Mouse (Mus musculus) gastrocnemius, postnatal 36 days (tissue): ENCODE results near the gene Mboat7. TPM values are rescaled to one million over a fixed set of nuclear protein-coding genes. Genes with fewer than 3 reads are reported as not detected.

Source experiments
- DNase-seq, 2 experiments: peaks; one replicate each; pipeline ENCODE4 v3.0.0; 2022
- intact Hi-C: fragments of 180-260 bp; cut with DNase I; formaldehyde crosslinking; loops from one replicate; pipeline ENCODE4 v1.15.1; 2025
- microRNA-seq, 2 experiments: library from miRNA; unstranded; fragments of <30 nt; microRNA quantifications; one replicate each; pipeline ENCODE4 v1.2.0; 2021
- total RNA-seq, 2 experiments: library from RNA; stranded (reverse); gene quantifications; 2 replicates each; pipeline ENCODE4 v1.2.3; 2021

The Mboat7 gene
- total RNA-seq, 2 experiments from 2014 or later, result 8.4 to 10.2 TPM

DNA sequence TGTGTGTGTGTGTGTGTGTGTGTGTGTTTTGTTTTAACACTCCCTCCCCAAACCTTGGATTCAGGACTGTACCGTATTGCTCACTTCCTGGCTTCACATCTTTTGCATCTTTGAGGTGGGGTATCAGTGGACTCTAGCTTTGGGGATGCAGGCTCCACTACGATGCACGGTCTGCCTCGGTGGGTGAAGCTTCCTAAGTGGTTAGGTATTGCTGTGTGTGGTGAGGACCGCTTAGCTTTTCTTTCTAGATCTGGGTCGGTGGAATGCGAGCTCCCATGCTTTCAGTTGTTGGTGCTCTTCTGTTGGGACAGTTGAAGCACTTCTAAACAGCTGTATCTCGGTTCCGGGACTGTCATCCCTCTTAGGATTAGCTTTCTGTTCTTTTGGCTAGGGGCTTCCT is 47.1 kb downstream of the Mboat7 start:
- no peak for DNase-seq
- intact Hi-C loops, result no loop called here

DNA sequence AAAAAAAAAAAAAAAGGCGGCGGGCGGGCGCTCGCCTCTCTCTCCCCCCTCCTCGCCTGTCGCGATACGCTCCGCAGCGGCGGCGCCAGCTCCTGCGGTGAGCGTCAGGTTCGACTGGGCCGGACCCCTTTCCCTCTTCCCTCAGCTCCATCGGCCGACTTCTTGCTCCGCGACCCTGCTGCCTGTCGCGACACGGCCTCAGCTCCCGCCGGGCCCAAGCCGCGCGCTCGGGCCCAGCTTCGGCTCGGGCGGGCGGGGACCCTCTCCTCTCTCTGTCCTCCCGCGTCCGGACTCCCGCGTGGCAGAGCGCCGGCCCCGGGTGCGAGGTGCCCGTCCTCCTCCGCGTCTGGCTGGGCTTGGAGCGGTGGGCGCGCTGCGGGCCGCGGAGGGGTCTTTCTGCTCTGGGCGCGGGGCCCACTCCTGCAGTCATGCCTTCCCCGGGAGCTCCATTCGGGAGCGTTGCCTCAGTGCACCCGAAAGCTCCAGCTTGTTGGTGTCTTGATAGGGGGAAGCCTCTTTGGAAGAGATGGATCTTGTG is 47.8 kb downstream of the Mboat7 start:
- intact Hi-C loops, result no loop called here
- no peak for DNase-seq

DNA sequence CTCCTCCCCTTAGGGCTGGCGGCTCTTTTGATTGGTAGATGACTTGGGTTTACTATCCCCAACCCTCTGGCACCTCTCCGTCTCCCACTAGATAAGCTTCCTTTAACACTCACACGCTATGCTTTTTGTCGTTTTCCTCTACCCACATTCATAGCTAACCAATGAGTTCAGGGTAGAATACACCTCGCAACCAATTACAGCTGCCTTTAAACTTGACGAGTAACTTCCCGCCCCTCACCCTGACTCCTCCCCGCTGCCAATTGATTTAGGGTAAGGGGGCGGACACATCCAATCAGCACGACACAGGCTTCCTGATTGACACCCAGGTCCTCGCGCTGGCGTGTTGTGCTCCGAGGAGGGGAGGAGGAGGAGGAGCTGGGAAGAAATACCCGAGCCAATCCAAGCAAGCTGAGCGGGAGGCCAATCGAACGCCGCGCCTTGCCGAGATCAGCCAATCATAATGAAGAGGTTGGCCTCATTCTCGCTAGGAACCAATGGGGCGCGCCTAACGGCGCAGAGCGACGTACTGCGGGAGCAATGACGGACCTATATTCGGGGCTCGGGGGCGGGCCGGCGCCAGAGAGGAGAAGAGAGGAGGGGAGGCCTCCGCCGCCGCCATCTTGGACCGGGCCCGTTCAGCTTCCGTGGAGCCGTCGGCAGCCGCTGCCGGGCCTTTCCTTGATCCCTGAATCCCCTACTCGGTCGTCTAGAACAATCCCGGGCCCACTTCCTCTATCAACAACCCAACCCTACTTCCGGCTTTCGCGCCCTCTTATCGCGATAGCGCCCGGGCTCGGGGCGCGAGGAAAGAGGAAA is 48.4 kb downstream of the Mboat7 start, which contains the start of gene Cnot3:
TSS of gene Cnot3 (plus strand) at position 597 of the 816 bp plus-strand sequence.
- intact Hi-C loops, result no loop called here
- peak; percentile 97 for DNase-seq

DNA sequence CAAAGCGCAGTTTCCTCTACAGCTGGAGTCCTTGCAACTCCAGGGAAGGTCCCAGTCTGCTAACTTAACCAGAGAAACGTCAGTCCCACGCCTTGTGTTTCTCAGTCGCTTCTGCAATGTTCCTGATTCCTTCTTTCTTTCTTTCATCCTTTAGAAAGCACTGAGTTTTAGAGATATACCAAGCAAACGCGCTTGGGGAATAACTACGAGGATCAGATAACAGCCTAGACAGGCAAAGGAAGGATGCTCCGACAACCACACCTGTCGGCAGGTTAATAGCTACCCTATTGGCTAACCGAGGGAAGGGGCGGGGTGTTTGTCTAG is 49.0 kb downstream of the Mboat7 start:
- DNase-seq, result peak in 1 of 2 experiments; percentile 75

DNA sequence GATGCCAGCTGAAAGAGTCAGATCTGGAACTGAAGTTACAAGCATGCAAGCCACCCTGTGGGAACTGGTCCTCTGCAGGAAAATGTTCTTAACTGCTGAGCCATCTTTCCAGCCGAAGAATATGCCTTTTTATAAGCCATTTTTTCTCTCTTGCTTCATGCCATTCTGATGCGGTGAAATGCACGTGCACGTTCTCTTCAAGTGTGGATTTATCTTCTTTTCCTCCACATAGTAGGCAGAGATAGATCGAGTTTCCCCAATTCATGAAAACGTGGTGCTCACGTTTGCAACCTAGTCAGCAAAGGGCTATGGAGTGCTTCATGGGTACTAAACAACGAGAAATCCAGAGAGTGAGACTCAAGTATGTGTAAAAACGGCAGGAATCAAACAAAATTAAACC is 49.5 kb downstream of the Mboat7 start:
- intact Hi-C loops, result loop anchor here (1.0 kb wide), 1 partner anchor 12 kb away; no protein-coding TSS in a partner anchor
- no peak for DNase-seq

More for the DNA sequence above, 49.0 kb downstream of the Mboat7 start:
- intact Hi-C loops, result no loop called here

DNA sequence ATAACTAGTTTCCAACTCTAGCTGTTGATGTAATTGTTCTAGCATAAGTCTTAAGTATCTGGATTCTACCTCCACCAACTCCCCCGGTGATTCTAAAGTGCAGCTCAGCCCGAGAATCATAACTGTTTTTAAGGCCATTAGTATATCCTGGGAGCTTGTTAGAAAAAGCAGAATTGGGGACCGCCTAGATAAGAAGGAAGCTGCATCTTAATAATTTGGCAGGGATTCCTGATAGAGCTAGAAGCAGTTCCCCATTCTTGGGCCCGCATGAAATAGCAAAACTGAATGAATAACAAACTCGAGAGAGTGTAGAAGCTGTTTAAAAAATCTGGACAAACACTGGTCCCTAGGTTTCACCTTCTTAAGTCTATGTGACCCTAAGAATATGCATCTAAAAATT is 49.9 kb downstream of the Mboat7 start:
- intact Hi-C loops, result loop anchor here (1.0 kb wide), 1 partner anchor 11 kb away; no protein-coding TSS in a partner anchor
- no peak for DNase-seq

DNA sequence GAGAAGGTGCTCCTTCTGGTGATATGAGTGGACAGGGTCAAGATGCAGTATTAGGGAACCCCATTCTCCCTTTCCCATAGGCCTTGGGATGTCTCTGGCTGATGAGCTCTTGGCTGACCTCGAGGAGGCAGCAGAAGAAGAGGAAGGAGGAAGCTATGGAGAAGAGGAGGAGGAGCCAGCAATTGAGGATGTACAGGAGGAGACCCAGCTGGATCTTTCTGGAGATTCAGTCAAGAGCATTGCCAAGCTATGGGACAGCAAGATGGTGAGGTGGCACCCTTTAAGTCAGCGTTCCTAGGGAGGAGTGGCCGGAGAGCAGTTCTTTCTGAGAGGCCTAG is 62.9 kb downstream of the Mboat7 start:
- intact Hi-C loops, result loop anchor here (5.0 kb wide), 1 partner anchor 72 kb away; the partner anchor contains the start of gene Rps9
- DNase-seq, result no peak

DNA sequence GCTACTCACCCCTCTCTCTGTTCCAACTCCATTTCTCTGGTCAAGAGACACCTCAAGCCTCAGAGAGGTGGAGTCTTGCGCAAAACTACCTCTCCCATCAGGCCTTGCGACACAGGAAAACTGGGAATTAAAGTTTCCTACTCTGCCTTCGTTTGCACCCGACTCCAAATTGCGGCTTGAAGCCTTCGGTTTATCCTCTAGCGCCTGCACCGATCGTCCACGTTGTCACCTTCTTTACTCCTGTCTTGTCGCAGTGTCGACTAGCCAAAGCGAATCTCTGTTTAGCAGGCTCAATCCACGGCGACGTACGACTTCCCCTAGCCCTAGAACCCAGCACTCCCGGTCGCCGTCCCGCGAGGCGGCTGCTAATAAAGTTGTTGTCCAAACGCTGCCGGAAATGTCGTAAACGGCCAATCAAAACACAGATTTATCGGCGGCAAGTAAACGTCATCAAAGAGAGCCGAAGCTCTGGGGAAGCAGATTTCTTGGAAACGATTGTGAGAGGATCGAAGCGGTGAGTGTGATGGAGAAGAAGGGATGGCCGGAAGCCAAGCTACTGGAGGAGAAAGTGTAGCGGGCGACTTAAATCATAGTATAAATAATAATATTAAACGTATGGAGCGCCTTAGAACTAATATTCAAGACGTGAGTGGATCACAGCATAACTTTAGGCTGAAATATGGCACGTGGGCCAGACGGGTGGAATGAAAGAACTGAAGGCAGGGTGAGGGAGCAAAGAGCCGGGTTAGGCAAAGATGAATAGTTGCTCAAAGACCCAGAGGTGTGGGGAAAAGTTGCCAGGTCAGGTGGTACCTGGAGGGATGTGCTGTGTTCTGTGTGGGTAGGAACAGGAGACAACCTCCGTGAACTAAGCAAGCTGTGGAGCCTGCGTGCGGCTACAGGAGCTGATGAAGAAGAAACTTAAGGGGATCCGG is 63.5 kb downstream of the Mboat7 start, which contains the start of the genes Tfpt and Prpf31:
TSS of gene Tfpt (minus strand) at position 387 of the 935 bp plus-strand sequence.
TSS of gene Prpf31 (plus strand) at position 443 of the 935 bp plus-strand sequence.
- intact Hi-C loops, result loop anchor here (1.0 to 10.0 kb wide), 4 partner anchors 13 to 505 kb away; partner anchors contain the start of genes Leng8, Ndufa3 and Rps9
- DNase-seq, result peak; percentile 82 to 91

DNA sequence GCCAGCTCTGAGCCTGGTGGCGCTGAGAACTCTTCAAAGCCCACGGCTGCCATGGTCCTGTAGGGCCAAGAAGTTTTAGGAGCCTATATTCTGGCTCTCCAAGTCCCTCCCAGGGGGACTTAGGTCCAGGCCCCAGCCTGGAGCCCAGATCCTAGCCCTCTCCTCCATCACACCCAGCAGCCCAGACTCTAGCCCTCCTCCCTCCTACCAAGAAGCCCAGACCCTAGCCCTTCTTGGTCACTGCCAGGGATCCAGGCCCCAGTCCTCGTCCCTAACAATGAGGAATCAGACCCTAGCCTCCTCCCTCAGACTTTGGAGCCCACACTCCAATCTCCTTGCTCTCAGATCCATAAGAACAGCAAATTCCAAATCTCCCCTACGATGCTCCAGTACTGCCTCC is 64.3 kb downstream of the Mboat7 start:
- no peak for DNase-seq
- intact Hi-C loops, result loop anchor here (1.0 to 10.0 kb wide), 3 partner anchors 12 to 506 kb away; partner anchors contain the start of genes Leng8 and Ndufa3

Small RNA genes lying within 50 kb of the gene (microRNA-seq; reads per million reads assigned to microRNA genes)
- gene Mir3572, result 0 to 0.72 reads per million in 2 experiments

Other genes starting within 250 kb of the Mboat7 start
- not detected for gene Tarm1, start 190.9 kb downstream of the Mboat7 start, total RNA-seq
- not detected for gene Oscar, start 77.4 kb downstream of the Mboat7 start, total RNA-seq
- gene Ndufa3, start 76.2 kb downstream of the Mboat7 start, total RNA-seq, result 100 to 1,000 TPM; 868 to 976 TPM
- 10 to 100 TPM; 12.8 to 17.0 TPM for gene Tfpt, start 63.6 kb downstream of the Mboat7 start, total RNA-seq
- 10 to 100 TPM; 20.9 to 21.7 TPM for gene Prpf31, start 63.5 kb downstream of the Mboat7 start, total RNA-seq
- 10 to 100 TPM; 13.3 to 19.8 TPM for gene Cnot3, start 48.3 kb downstream of the Mboat7 start, total RNA-seq
- gene Leng1, start 27.7 kb downstream of the Mboat7 start, total RNA-seq, result 1 to 10 TPM; 3.3 to 6.1 TPM
- under 1 TPM; 0.43 to 0.94 TPM for gene Tmc4, start 16.0 kb downstream of the Mboat7 start, total RNA-seq
- gene Tsen34, start 660 bp downstream of the Mboat7 start, total RNA-seq, result 10 to 100 TPM; 26.6 to 27.9 TPM
- 100 to 1,000 TPM; 353 to 420 TPM for gene Rps9, start 10.5 kb upstream of the Mboat7 start, total RNA-seq
- gene Pirb, start 26.9 kb upstream of the Mboat7 start, total RNA-seq, result under 1 TPM; 0.61 to 0.89 TPM
- under 1 TPM; 0.15 to 0.20 TPM for gene Gm15448, start 132.2 kb upstream of the Mboat7 start, total RNA-seq
- gene Pira2, start 151.5 kb upstream of the Mboat7 start, total RNA-seq, result under 1 TPM in 1 of 2 experiments, not detected in 1; 0.37 TPM
- under 1 TPM in 1 of 2 experiments, not detected in 1; 0.20 TPM for gene Gm14548, start 204.6 kb upstream of the Mboat7 start, total RNA-seq
- gene Lilra6, start 222.0 kb upstream of the Mboat7 start, total RNA-seq, result not detected